Mouse (Mus musculus): ENCODE data around the gene Caskin2. TPM values are rescaled to one million over a fixed set of nuclear protein-coding genes. Genes with fewer than 3 reads are reported as not detected.

Caskin2 gene
- total and polyA plus RNA-seq, 3 experiments: 2.9 to 8.2 (median 6.4) TPM

- no peaks in the 10 kb centered on the region for H3K4me1 ChIP-seq (ENCODE audit: control insufficient read depth in 1 of 2, insufficient read depth in 2 of 2)
- TF ChIP-seq MAFK (IDR thresholded peaks at IDR 0.05; ENCODE audit: insufficient replicate concordance, low read length) (no peak), ZKSCAN1 (IDR thresholded peaks at IDR 0.05; ENCODE audit: borderline replicate concordance, low read depth, low read length) (no peak), MEF2A (IDR thresholded peaks at IDR 0.05; ENCODE audit: borderline replicate concordance, low read depth, low read length) (no peak)
- H3K79me2 ChIP-seq (replicated peaks; ENCODE audit: control insufficient read depth, extremely low read depth, insufficient read depth, poor library complexity, severe bottlenecking): no peaks in the 10 kb centered on the region
- H3K27me3 ChIP-seq (replicated peaks): no peaks in the 10 kb centered on the region
- no peak overlapping the region for H3K4me3 ChIP-seq (replicated peaks in 1 of 3; ENCODE audit: low read depth in 2 of 3, low read length in 2 of 3, poor library complexity in 1 of 3)
- H3K9me3 ChIP-seq (replicated peaks; ENCODE audit: low read length): no peaks in the 10 kb centered on the region
- H3K4me2 ChIP-seq (ENCODE audit: insufficient read depth, low read depth, poor library complexity, severe bottlenecking): no peak overlapping the region
- no peak overlapping the region for H3K27ac ChIP-seq (ENCODE audit: insufficient read depth, low read depth)
- no peak overlapping the region for H3K9ac ChIP-seq (ENCODE audit: insufficient read depth, low read depth)
- dilution Hi-C loops (cut with MboI; ENCODE audit: extremely low pct_ligation_motif_present, extremely low pct_unique_long_range_greater_than_20kb, low sequenced_read_pairs) (no loop called here), in situ Hi-C loops (cut with MboI; ENCODE audit: low pct_ligation_motif_present, low pct_unique_long_range_greater_than_20kb, low sequenced_read_pairs) (no loop called here)
- H3K36me3 ChIP-seq (replicated peaks in 1 of 2; ENCODE audit: control insufficient read depth in 1 of 2, insufficient read depth in 1 of 2, low read length in 1 of 2): peaks cover 81 to 95% of the 10 kb centered on the region in 2 experiments
- DNase-seq (ENCODE audit: extremely low read depth): no peak
These were observed 21.5 kb downstream of the Caskin2 start for GRCm38 (mm10) chr11:115791919-115792318.

GRCm38 (mm10) chr11:115789787-115790186 lies 23.7 kb downstream of the Caskin2 start:
- no peak for DNase-seq (ENCODE audit: extremely low read depth)
- no peaks in the 10 kb centered on the region for H3K27me3 ChIP-seq (replicated peaks)
- H3K27ac ChIP-seq (ENCODE audit: insufficient read depth, low read depth): no peak overlapping the region
- no peaks in the 10 kb centered on the region for H3K4me1 ChIP-seq (ENCODE audit: control insufficient read depth in 1 of 2, insufficient read depth in 2 of 2)
- no peak overlapping the region for H3K9ac ChIP-seq (ENCODE audit: insufficient read depth, low read depth)
- H3K36me3 ChIP-seq (replicated peaks in 1 of 2; ENCODE audit: control insufficient read depth in 1 of 2, insufficient read depth in 1 of 2, low read length in 1 of 2): peaks cover 62 to 91% of the 10 kb centered on the region in 2 experiments
- dilution Hi-C loops (cut with MboI; ENCODE audit: extremely low pct_ligation_motif_present, extremely low pct_unique_long_range_greater_than_20kb, low sequenced_read_pairs) (no loop called here), in situ Hi-C loops (cut with MboI; ENCODE audit: low pct_ligation_motif_present, low pct_unique_long_range_greater_than_20kb, low sequenced_read_pairs) (no loop called here)
- no peaks in the 10 kb centered on the region for H3K79me2 ChIP-seq (replicated peaks; ENCODE audit: control insufficient read depth, extremely low read depth, insufficient read depth, poor library complexity, severe bottlenecking)
- TF ChIP-seq ZMIZ1 (IDR thresholded peaks at IDR 0.05; ENCODE audit: low read depth, low read length) (no peak), CHD1 (IDR thresholded peaks at IDR 0.05; ENCODE audit: low read depth, low read length) (no peak), IRF4 (IDR thresholded peaks at IDR 0.05; ENCODE audit: low read depth, low read length) (no peak), HCFC1 (IDR thresholded peaks at IDR 0.05; ENCODE audit: low read depth, low read length) (no peak), ETS1 (conservative IDR thresholded peaks at IDR 0.05; ENCODE audit: low read depth, low read length) (no peak), E2F4 (IDR thresholded peaks at IDR 0.05; ENCODE audit: insufficient replicate concordance, low read depth, low read length) (no peak), SIN3A (IDR thresholded peaks at IDR 0.05; ENCODE audit: low read length) (no peak), USF2 (conservative IDR thresholded peaks at IDR 0.05; ENCODE audit: low read depth, low read length) (no peak), CHD2 (IDR thresholded peaks at IDR 0.05; ENCODE audit: low read length) (no peak), USF1 (IDR thresholded peaks at IDR 0.05; ENCODE audit: low read depth, low read length) (no peak), BHLHE40 (IDR thresholded peaks at IDR 0.05; ENCODE audit: low read depth, low read length) (no peak), KAT2A (IDR thresholded peaks at IDR 0.05; ENCODE audit: insufficient replicate concordance, low read length) (no peak), RAD21 (IDR thresholded peaks at IDR 0.05; ENCODE audit: low read depth, low read length) (no peak)
- H3K4me3 ChIP-seq (replicated peaks in 1 of 3; ENCODE audit: low read depth in 2 of 3, low read length in 2 of 3, poor library complexity in 1 of 3): no peak overlapping the region
- no peak overlapping the region for H3K4me2 ChIP-seq (ENCODE audit: insufficient read depth, low read depth, poor library complexity, severe bottlenecking)
- H3K9me3 ChIP-seq (replicated peaks; ENCODE audit: low read length): no peaks in the 10 kb centered on the region

All from CH12.LX (cell line).